Mouse (Mus musculus) central nervous system, embryonic 14 days (tissue): Measurements from ENCODE around the gene Rnase13. TPM values are rescaled to one million over a fixed set of nuclear protein-coding genes. Genes with fewer than 3 reads are reported as not detected.

ENCODE experiments used
- polyA plus RNA-seq: library from polyadenylated mRNA; depleted of rRNA; stranded (reverse); fragments of >200 nt; gene quantifications from 2 replicates; pipeline ENCODE4 v1.2.3, GENCODE M21; 2012; rRNA removed

Gene Rnase13
- polyA plus RNA-seq, result not detected in 2 replicates

GRCm38 (mm10) chr14:51922571-51922865, at the start of gene Rnase13:
TSS of gene Rnase13 (minus strand) at chr14:51922773.

GRCm38 (mm10) chr14:51918125-51918524, 4.4 kb downstream of the Rnase13 start, which contains the start of gene Tppp2:
TSS of gene Tppp2 (plus strand) at chr14:51918425.

GRCm38 (mm10) chr14:51913960-51914762, 8.4 kb downstream of the Rnase13 start, which contains the start of gene Ndrg2:
TSS of gene Ndrg2 (minus strand) at chr14:51914158.

GRCm38 (mm10) chr14:51892191-51892939, 30.2 kb downstream of the Rnase13 start, which contains the start of gene Slc39a2:
TSS of gene Slc39a2 (plus strand) at chr14:51892889.

GRCm38 (mm10) chr14:51884598-51885331, 37.8 kb downstream of the Rnase13 start, which contains the start of gene Mettl17:
TSS of gene Mettl17 (plus strand) at chr14:51884842.

Other genes starting within 250 kb of the Rnase13 start
- not detected in 2 replicates for gene Gm17079, start 227.3 kb downstream of the Rnase13 start, polyA plus RNA-seq
- not detected in 2 replicates for gene Gm5800, start 205.6 kb downstream of the Rnase13 start, polyA plus RNA-seq
- gene Ang4, start 149.2 kb downstream of the Rnase13 start, polyA plus RNA-seq, result not detected in 2 replicates
- gene AY358078, start 122.7 kb downstream of the Rnase13 start, polyA plus RNA-seq, result not detected in 2 replicates
- gene Ear6, start 69.1 kb downstream of the Rnase13 start, polyA plus RNA-seq, result 0.16 and 0.19 TPM in 2 replicates
- gene Mettl17, start 37.9 kb downstream of the Rnase13 start, polyA plus RNA-seq, result 70.5 and 72.2 TPM in 2 replicates
- gene Slc39a2, start 29.9 kb downstream of the Rnase13 start, polyA plus RNA-seq, result 11.8 and 12.0 TPM in 2 replicates
- 102 and 103 TPM in 2 replicates for gene Ndrg2, start 8.6 kb downstream of the Rnase13 start, polyA plus RNA-seq
- not detected in 2 replicates for gene Tppp2, start 4.3 kb downstream of the Rnase13 start, polyA plus RNA-seq
- 106 and 134 TPM in 2 replicates for gene Arhgef40, start 61.9 kb upstream of the Rnase13 start, polyA plus RNA-seq
- gene Tmem253, start 92.9 kb upstream of the Rnase13 start, polyA plus RNA-seq, result 1.6 and 2.0 TPM in 2 replicates
- gene Zfp219, start 98.0 kb upstream of the Rnase13 start, polyA plus RNA-seq, result 150 and 179 TPM in 2 replicates
- gene Olfr221, start 119.7 kb upstream of the Rnase13 start, polyA plus RNA-seq, result 0.01 TPM in 1 of 2 replicates, not detected in the other
- 497 and 569 TPM in 2 replicates for gene Hnrnpc, start 181.3 kb upstream of the Rnase13 start, polyA plus RNA-seq
- 1.7 and 1.8 TPM in 2 replicates for gene Rpgrip1, start 187.9 kb upstream of the Rnase13 start, polyA plus RNA-seq